Mouse (Mus musculus) lung, postnatal 0 days (tissue): Measurements from ENCODE around the gene Sox6.

ENCODE experiments used
- CTCF ChIP-seq: IDR thresholded peaks from 2 replicates; pipeline ENCODE4 v1.5.1; 2016; ENCODE audit warnings: antibody characterized with exemption, mild to moderate bottlenecking
- EP300 ChIP-seq: IDR thresholded peaks from 2 replicates; pipeline ENCODE4 v1.6.1; 2016; ENCODE audit warnings: antibody characterized with exemption, mild to moderate bottlenecking, control low read depth

DNA sequence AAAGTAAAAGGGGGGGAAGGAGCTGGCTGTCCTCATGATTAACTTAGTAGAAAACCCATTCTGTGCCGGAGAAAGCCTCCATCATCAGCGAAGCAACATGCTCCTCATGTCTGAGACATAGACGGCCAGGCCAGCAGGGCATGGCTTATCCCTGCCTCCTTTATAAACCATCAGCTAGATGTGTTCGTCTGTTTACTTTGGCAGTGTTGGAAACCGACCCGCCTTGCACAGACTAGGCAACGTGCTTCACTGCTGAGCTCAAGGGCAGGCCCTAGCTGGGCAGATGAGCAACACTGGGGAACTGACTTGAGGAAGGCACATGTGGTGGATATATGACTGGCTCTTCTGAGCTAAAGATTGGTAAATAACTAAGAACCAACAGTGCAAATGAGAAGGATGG lies 538.4 kb downstream of the Sox6 start:
- TF ChIP-seq CTCF (no peak), EP300 (no peak)
